Mouse (Mus musculus): ENCODE results near the gene Herc2.

Herc2 gene

DNA sequence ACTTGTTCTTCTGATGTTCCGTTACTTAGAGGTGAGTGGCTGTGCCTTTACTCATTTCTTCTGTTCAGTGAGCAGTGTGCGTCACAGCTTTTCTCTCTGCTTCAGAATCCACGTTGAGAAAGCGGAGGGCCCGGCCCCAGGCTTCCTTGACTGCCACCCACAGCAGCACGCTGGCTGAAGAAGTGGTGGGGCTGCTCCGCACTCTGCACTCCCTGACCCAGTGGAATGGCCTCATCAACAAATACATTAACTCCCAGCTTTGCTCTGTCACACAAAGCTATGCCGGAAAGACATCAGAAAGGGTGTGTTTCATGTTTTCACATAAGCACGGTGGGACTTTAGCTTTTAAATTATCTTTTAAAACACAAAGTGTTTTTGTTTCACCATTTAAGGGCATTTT is 103.2 kb downstream of the Herc2 start:
- in situ Hi-C loops (cut with MboI; ENCODE audit: low pct_unique_long_range_greater_than_20kb in 1 of 2, low sequenced_read_pairs in 2 of 2, unreplicated experiment in 1 of 2) = no loop called here

DNA sequence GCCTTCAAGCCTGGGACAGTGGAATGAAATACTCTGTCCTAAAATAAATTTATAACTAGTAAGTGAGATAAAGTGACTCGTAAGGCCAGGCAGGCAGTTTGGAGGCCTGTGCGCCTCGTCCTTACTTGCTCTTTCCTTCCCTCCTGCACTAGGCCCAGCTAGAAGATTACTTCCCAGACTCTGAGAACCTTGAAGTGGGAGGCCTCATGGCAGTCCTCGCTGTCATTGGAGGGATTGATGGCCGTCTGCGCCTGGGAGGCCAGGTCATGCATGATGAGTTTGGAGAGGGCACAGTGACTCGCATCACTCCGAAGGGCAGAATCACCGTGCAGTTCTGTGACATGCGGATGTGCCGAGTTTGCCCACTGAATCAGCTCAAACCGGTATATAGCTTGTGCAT is 103.6 kb downstream of the Herc2 start:
- in situ Hi-C loops (cut with MboI; ENCODE audit: low pct_unique_long_range_greater_than_20kb in 1 of 2, low sequenced_read_pairs in 2 of 2, unreplicated experiment in 1 of 2) = no loop called here

DNA sequence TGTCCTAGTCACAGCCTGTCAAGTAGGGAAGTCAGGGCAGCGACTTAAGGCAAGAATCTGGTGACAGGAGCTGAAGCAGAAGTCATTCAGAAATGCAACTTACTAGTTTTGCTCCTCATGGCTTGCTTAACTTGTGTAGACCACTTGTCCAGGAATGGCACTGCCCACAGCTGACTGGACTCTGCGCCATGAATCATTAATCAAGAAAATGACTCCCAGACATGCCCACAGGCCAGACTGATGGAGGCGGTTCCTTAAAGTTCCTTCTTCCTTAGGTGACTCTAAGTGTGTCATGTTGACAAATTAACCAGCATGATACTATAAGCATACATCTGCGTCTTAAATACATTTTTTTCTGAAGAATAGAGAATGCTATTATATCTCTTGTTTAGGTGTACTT is 113.3 kb downstream of the Herc2 start:
- in situ Hi-C loops (cut with MboI; ENCODE audit: low pct_unique_long_range_greater_than_20kb in 1 of 2, low sequenced_read_pairs in 2 of 2, unreplicated experiment in 1 of 2) = no loop called here

DNA sequence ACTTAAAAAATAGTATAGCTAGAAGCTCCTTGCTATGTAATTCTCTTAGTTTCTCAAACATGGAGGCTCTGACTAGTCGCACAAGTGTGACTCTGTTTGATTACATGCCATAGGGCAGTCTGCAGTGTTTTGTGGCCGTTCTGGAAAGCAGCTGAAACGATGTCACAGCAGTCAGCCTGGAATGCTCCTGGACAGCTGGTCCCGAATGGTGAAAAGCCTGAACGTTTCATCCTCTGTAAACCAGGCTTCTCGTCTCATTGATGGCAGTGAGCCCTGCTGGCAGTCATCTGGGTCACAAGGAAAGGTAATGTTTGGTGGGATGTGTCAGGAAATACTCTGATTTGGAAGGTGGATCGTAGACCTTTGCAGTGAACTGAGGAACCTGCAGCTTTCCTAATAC is 118.7 kb downstream of the Herc2 start:
- in situ Hi-C loops (cut with MboI; ENCODE audit: low pct_unique_long_range_greater_than_20kb in 1 of 2, low sequenced_read_pairs in 2 of 2, unreplicated experiment in 1 of 2) = no loop called here

DNA sequence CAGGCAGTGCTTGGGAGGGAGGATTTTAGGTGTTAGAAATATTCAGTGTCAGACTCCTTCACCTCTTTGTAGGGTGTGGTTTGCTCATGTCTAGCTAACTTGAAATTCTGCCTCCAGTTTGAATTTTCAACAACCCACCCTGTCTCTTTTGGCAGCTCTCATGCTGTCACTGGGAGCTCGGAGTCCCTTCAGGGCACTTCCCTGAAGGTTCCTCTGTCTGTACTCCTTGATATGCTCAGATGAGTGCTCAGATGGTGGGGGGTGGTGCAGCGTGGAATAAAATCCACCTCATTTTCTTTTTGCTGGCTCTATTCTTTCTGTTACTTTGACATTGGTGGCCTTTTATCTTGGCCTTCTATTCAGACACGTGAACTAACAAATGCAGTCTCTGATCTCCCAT is 127.4 kb downstream of the Herc2 start:
- in situ Hi-C loops (cut with MboI; ENCODE audit: low pct_unique_long_range_greater_than_20kb in 1 of 2, low sequenced_read_pairs in 2 of 2, unreplicated experiment in 1 of 2) = no loop called here

DNA sequence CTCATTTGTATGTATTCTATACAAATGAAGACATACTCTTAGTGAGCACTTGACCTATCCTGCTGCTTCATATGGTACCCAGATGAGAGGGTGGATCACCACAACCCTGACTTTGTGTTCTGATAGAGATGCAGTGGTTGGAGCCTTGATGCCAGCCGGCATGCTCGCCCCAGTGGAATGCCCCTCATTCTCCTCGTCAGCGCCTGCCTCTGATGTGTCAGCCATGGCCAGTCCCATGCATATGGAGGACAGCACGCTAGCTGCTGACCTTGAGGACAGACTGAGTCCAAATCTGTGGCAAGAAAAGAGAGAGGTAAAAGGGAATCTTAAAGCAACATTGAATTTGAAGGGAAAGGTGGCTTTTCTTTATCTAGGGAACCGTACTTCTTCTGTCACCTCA is 141.0 kb downstream of the Herc2 start:
- in situ Hi-C loops (cut with MboI; ENCODE audit: low pct_unique_long_range_greater_than_20kb in 1 of 2, low sequenced_read_pairs in 2 of 2, unreplicated experiment in 1 of 2) = no loop called here

DNA sequence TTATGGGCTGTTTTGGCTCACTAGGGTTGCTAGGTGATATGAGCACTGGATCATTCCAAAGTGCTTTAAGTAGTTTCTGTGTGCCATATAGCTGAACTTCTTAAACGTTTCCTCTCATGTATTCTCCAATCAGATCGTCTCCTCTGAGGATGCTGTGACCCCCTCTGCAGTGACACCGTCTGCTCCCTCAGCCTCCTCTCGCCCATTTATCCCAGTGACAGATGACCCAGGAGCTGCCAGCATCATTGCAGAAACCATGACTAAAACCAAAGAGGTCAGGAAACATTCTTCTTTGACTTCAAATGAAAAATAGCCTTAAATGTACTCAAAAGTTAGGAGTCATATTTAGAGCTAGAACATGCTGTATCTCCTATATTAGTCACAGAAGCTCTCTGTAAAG is 141.7 kb downstream of the Herc2 start:
- in situ Hi-C loops (cut with MboI; ENCODE audit: low pct_unique_long_range_greater_than_20kb in 1 of 2, low sequenced_read_pairs in 2 of 2, unreplicated experiment in 1 of 2) = no loop called here

DNA sequence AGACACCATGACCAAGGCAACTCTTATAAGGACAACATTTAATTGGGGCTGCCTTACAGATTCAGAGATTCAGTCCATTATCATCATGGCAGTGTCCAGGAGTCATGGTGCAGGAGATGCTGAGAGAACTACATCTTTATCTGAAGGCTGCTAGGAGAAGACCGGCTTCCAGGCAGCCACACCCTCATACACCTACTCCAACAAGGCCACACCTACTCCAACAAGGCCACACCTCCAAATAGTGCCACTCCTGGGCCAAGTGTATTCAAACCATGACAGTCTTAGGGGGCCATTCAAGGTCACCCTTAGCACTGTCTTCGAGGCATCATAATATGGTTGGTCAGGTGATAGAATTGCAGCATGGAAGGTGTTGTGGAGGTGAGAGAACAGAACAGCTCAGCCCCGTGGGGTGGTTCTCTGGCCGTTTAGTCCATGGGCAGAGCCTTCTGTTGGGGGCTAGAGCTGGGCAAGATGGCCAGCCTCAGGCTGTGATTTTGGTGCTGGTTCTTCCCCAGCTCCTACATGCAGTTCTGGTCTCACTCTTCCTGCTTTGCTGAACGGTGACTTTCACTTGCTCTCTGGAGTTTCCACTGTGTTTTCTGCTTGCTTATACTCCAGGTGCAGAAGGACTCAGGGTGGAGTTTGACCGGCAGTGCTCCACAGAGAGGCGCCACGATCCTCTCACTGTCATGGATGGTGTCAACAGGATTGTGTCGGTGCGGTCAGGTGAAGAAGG is 151.7 kb downstream of the Herc2 start:
- in situ Hi-C loops (cut with MboI; ENCODE audit: low pct_unique_long_range_greater_than_20kb in 1 of 2, low sequenced_read_pairs in 2 of 2, unreplicated experiment in 1 of 2) = no loop called here

DNA sequence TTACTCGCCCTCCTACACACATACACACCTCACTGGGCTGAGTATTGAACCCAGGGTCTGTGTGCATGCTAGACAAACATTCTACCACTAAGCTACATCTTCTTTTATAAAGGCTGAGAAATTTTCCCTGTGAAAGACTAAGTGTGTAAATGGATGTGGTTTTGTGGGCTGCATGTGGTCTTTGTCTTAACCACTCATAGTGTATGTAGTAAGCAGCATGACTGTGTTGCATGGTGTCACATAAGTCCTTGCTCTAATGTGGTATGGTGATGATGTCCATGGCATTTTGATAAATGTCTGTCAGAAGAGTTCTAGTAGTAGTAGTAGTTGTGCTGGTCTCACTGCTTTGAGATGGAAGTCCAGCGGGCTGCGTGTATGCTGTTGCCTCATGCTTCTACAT is 152.8 kb downstream of the Herc2 start:
- in situ Hi-C loops (cut with MboI; ENCODE audit: low pct_unique_long_range_greater_than_20kb in 1 of 2, low sequenced_read_pairs in 2 of 2, unreplicated experiment in 1 of 2) = no loop called here

DNA sequence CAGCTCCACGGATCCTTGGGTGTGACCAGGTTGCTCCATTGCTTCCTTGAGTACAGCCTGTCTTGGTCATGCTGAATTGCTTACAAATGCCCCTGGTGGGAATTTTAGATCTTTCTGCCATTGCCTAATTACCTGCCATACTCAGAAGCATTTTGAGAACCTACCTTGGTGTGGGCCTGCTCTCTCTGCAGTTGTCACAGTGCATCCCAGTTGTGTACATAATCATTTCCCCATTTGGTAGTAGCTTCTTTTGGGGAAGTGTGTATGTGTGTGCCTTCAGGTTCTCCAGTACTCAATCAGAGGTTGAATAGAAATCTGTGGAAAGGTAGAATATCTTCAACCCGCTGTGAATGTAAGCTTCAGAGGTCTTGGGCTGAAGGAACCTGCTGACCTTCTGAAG is 153.3 kb downstream of the Herc2 start:
- in situ Hi-C loops (cut with MboI; ENCODE audit: low pct_unique_long_range_greater_than_20kb in 1 of 2, low sequenced_read_pairs in 2 of 2, unreplicated experiment in 1 of 2) = no loop called here

DNA sequence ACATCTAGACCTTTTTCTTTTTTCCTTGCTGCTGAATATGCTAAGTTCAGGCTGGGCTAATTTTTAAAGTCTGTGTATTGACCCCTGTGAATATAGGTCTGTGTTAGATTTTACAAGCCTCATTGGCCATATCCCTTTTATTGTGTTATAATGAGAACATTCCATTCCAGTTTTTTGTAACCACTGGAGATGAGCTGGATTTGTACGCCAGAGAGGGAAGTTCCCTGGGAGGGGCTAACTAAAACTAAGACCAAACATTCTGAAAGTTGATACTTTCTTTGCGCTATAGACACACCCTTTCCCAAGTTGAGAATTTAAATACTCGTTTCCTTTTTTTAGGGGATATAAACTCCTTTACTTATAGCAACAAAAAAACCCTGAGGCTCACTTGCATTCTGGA is 154.9 kb downstream of the Herc2 start:
- in situ Hi-C loops (cut with MboI; ENCODE audit: low pct_unique_long_range_greater_than_20kb in 1 of 2, low sequenced_read_pairs in 2 of 2, unreplicated experiment in 1 of 2) = no loop called here

DNA sequence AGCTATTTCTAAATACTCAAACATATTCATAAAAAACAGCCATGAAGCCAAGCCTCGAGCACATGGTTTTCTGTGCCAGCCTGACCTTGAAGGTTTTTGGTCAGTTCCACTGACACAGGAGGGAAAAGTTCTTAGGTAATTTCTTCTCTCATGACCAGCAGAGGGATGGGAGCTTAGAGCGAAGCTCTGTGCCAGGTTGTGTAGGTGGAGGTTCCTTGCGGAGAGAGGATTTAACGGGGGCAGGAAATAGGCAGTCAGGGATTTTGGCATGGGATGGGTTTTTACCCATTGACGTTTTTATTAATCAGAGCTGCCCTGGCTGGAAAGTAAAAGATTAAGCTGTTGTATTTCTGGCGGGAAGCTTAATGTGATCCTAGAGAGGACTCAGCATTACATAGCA is 170.8 kb downstream of the Herc2 start:
- in situ Hi-C loops (cut with MboI; ENCODE audit: low pct_unique_long_range_greater_than_20kb in 1 of 2, low sequenced_read_pairs in 2 of 2, unreplicated experiment in 1 of 2) = no loop called here

DNA sequence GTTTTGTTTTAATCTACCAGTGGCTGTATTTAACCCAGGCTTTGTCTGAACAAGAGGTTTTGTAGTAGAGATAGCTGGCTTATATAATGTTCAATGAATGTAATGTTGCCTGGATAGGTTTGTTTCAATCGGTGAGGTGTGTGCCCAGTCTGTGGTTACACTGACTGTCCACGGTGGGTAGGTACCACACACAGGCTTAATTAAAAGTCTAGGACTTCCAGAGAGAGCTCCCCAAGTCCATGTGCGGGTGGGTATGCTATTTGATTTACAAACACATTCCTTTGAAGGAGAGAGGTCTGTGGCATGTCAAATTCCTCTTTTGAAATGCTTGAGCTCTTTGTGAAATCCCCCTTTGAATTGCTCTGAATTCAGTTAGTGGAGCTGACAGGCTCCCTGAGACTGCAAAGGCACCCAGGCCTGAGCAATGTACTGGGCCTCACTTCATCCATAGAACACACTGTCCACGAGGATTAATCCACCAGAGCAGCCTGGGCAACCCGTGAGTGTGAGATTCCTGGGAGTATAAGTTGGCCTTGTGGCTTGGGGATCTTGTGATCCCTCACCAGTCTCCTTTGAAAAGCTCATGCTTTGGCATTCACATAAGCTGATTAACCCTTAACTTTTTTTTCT is 185.9 kb downstream of the Herc2 start:
- in situ Hi-C loops (cut with MboI; ENCODE audit: low pct_unique_long_range_greater_than_20kb in 1 of 2, low sequenced_read_pairs in 2 of 2, unreplicated experiment in 1 of 2) = no loop called here

DNA sequence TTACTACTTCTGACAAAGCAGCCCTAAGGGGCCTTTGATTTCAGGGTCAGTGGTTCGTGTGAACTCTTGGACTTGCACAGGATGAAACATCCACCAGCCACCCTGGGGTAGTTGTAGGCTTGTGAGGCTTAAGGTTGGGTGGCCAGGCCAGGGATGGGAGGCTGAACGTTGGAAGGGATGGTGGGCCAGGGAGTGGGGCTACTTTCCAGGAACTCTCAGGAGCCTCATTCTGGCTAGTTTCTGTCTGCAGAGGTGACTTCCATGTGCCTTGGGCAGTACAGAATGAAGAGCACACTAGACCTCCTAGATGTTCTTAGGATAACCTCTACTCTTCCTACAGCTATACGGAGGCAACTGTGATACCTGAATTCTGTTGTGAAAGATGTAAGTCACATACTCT is 186.6 kb downstream of the Herc2 start:
- in situ Hi-C loops (cut with MboI; ENCODE audit: low pct_unique_long_range_greater_than_20kb in 1 of 2, low sequenced_read_pairs in 2 of 2, unreplicated experiment in 1 of 2) = no loop called here

DNA sequence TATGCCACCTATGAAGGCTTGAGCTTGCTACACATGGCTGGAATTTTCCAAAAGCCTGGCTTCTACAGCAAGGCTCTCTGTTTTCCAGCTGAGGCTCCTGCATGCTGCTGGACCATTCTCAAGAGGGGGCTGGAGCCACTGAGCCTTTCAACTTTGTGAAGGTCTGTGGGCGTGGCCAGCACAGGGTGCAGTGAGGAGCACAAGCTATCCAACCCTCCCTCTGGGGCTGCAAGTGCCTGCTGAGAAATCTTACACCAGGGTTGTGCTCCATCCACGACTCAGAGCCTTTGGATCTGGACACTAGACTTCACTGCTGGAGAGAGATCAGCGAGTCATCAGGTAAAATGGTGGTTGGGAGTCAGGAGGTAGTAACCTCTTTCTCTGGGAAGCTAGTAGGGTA is 189.5 kb downstream of the Herc2 start, which contains the start of gene Oca2:
Gene Oca2, plus strand, starts transcription at position 218 of the 400 bp plus-strand sequence.
- in situ Hi-C loops (cut with MboI; ENCODE audit: low pct_unique_long_range_greater_than_20kb in 1 of 2, low sequenced_read_pairs in 2 of 2, unreplicated experiment in 1 of 2) = no loop called here

DNA sequence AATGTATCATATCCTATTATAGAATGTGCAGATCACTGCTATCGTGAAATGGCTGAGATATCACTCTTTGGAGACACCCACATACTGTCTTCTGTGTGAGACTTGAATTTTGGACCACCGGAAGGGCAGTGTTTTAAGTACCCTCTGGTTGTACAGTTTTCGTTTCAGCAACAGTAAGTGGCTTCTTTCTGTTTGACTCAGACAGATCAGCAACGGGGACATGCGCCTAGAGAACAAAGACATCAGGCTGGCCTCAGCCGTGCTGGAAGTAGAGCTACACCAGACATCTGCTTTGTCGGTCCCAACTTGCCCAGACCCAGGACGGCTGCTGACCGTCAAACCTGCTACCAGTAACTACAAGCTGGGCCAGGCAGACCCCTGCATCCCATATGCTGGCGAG is 204.6 kb downstream of the Herc2 start:
- in situ Hi-C loops (cut with MboI; ENCODE audit: low pct_unique_long_range_greater_than_20kb in 1 of 2, low sequenced_read_pairs in 2 of 2, unreplicated experiment in 1 of 2) = no loop called here

DNA sequence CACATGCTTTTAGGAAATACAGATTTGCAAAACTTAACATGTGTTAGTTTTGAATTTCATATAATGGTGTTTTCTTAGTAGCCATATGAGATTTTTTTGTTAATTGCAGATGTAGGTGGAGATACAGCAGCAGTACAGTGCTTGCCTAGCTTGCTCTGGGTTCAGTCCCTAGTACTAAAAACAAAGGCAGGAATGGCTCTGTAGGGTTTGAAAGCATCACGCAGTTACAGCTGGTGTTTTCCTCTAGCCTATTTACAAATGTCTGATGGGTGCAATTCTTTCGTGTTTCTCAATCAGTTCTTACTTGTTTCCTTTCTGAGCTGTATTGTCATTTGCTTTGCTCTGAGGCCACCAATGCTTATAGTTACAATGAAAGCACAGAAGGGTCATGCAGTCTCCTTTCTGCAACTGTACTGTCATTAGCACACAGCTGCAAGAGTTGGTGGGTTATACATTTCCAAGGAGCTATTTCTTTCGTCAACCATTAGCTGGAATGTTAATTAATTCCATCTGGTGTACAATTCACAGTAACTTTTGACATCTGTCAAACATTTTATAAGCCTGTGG is 208.0 kb downstream of the Herc2 start:
- in situ Hi-C loops (cut with MboI; ENCODE audit: low pct_unique_long_range_greater_than_20kb in 1 of 2, low sequenced_read_pairs in 2 of 2, unreplicated experiment in 1 of 2) = no loop called here

DNA sequence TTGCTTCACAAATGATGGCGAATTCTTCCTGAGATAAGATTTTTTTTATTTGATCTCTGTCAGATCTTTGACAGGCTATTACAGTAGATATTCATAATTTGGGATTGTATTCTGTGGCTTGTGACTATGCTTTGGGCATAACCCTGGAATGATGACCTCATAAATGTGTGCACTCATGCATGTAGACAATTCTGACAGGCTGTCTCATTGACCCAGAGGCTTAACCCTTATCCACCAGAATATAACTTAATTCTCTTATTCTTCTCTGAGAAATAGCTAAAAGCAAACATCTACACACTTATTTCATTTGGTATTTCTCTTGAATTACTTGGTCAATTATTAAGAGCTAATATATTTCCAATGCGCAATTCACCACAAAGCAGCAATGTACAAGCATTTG is 227.5 kb downstream of the Herc2 start:
- in situ Hi-C loops (cut with MboI; ENCODE audit: low pct_unique_long_range_greater_than_20kb in 1 of 2, low sequenced_read_pairs in 2 of 2, unreplicated experiment in 1 of 2) = no loop called here
